Mouse (Mus musculus): ENCODE measurements at regions not wholly inside any gene's neighbourhood (a gene's known extent, or its start where the extent isn't known, plus 50 kb on each side); places are given as distances from the start of the nearest gene placed in this dataset.

DNA sequence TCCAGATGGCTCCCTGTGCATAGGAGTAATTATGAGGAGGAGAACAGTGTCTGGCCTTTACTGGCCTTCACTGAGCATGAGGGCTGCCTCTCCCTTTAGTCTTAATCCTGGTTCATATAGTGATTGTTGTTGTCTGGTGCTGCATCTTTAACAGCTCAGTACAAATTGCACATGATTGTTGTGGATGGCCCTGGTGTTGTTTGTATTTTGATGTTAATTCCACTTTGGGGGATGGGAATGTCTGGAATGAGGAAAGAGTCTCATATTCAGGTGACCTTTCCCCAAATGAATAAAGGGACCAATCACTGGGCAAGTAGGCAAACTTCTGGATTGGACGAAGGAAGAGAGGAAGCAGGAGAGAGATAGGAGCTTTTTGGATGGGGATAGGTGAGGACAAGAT, 246.0 kb upstream of the Pdcd1 start:
- Histone ChIP-seq H3K4me2 (ENCODE audit: low read depth, low read length) (no peak overlapping the region), H3K27ac (ENCODE audit: low read length) (no peak overlapping the region), H3K27me3 (ENCODE audit: control insufficient read depth, insufficient read depth, low read length) (no peaks in the 10 kb centered on the region), H3K4me1 (ENCODE audit: control insufficient read depth, insufficient read depth, low read length) (no peaks in the 10 kb centered on the region), H3K4me3 (ENCODE audit: low read length) (no peak overlapping the region), H3K9ac (ENCODE audit: low read length) (no peak overlapping the region), H3K36me3 (ENCODE audit: control insufficient read depth, insufficient read depth) (no peaks in the 10 kb centered on the region), H3K9me3 (replicated peaks; ENCODE audit: control insufficient read depth, low read length) (no peaks in the 10 kb centered on the region)
- ATAC-seq (replicated peaks; ENCODE audit: extremely low read depth, insufficient read depth, low FRiP score) = no peak
- WGBS = 75% methylated on average over 1 of the region's 1 CpGs

DNA sequence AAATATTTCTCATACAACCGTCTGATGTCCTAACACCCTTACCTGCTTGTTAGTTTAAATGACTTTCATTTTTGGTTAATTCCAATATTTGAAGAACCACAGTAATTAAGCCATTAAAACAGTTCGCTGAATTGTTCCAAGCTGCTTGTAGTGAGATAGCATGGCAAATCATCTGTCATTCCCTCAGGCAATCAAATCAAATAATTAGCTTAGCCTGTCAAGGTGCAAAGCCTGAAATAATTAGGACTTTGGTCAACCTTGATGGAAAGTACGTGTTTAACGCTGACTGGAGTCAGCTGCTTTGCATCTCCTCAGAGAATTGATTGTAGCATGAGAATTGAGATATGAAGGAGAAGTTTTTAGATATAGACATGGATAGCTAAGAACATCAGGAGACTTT, 220.2 kb upstream of the Pdcd1 start:
- no peak overlapping the region for H3K27ac ChIP-seq (ENCODE audit: low read length)
- H3K27me3 ChIP-seq (ENCODE audit: control insufficient read depth, insufficient read depth, low read length) = no peaks in the 10 kb centered on the region
- no peak overlapping the region for H3K4me3 ChIP-seq (ENCODE audit: low read length)
- H3K4me2 ChIP-seq (ENCODE audit: low read depth, low read length) = no peak overlapping the region
- 82% methylated on average over 4 of the region's 4 CpGs for WGBS
- H3K9ac ChIP-seq (ENCODE audit: low read length) = no peak overlapping the region
- ATAC-seq (replicated peaks; ENCODE audit: extremely low read depth, insufficient read depth, low FRiP score) = no peak
- H3K4me1 ChIP-seq (ENCODE audit: control insufficient read depth, insufficient read depth, low read length) = no peaks in the 10 kb centered on the region
- no peaks in the 10 kb centered on the region for H3K9me3 ChIP-seq (replicated peaks; ENCODE audit: control insufficient read depth, low read length)
- H3K36me3 ChIP-seq (ENCODE audit: control insufficient read depth, insufficient read depth) = no peaks in the 10 kb centered on the region

DNA sequence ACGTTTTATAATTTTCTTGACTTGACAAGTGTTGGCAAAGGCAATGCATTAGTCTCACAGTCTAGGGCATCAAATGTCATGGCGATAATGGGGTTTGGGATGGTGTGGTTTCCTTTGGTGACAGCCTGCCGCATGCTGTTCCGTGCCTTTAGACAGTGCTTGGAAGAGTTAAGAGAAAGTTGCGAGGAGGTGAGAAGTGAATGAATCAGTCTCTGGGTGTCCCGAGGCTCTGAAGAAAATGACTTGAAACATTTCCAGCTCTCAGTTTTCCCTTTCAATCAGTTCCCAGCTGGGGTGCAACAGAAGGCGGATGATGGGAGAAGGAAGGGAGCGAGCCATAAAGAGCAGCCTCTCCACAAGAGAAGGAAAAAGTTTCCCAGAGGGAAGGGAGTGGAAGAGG, 211.0 kb upstream of the Pdcd1 start:
- Histone ChIP-seq H3K36me3 (ENCODE audit: control insufficient read depth, insufficient read depth) (no peaks in the 10 kb centered on the region), H3K4me1 (ENCODE audit: control insufficient read depth, insufficient read depth, low read length) (no peaks in the 10 kb centered on the region), H3K27ac (ENCODE audit: low read length) (no peak overlapping the region), H3K9me3 (replicated peaks; ENCODE audit: control insufficient read depth, low read length) (no peaks in the 10 kb centered on the region), H3K4me2 (ENCODE audit: low read depth, low read length) (no peak overlapping the region), H3K9ac (ENCODE audit: low read length) (no peak overlapping the region), H3K4me3 (ENCODE audit: low read length) (no peak overlapping the region), H3K27me3 (ENCODE audit: control insufficient read depth, insufficient read depth, low read length) (no peaks in the 10 kb centered on the region)
- no peak for ATAC-seq (replicated peaks; ENCODE audit: extremely low read depth, insufficient read depth, low FRiP score)
- 60% methylated on average over 8 of the region's 8 CpGs for WGBS

DNA sequence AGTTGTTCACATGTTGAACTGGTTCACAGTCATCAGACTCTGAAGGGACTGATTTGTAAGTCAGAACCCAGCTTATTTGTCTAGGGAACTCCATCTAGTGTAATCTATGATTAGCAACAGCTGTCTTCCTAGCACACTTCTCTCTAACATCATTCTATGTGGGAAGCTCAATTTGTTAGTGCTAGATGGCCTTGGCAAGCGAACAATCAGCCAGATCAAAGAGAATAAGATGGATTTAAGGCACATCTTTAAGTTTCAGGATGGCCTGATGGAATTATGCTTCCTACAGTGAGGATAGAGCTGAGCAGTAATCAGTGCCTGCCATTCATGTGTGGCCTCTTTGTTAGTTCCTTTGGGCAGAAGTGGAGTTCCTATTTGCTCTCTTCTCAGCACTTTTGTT, 183.1 kb upstream of the Pdcd1 start:
- no peak for ATAC-seq (replicated peaks; ENCODE audit: extremely low read depth, insufficient read depth, low FRiP score)
- H3K27me3 ChIP-seq (ENCODE audit: control insufficient read depth, insufficient read depth, low read length) = no peaks in the 10 kb centered on the region
- no peak overlapping the region for H3K27ac ChIP-seq (ENCODE audit: low read length)
- no peak overlapping the region for H3K4me3 ChIP-seq (ENCODE audit: low read length)
- WGBS = 52% methylated on average over 1 of the region's 1 CpGs
- H3K9ac ChIP-seq (ENCODE audit: low read length) = no peak overlapping the region
- H3K4me2 ChIP-seq (ENCODE audit: low read depth, low read length) = no peak overlapping the region
- no peaks in the 10 kb centered on the region for H3K36me3 ChIP-seq (ENCODE audit: control insufficient read depth, insufficient read depth)
- no peaks in the 10 kb centered on the region for H3K4me1 ChIP-seq (ENCODE audit: control insufficient read depth, insufficient read depth, low read length)
- H3K9me3 ChIP-seq (replicated peaks; ENCODE audit: control insufficient read depth, low read length) = no peaks in the 10 kb centered on the region

DNA sequence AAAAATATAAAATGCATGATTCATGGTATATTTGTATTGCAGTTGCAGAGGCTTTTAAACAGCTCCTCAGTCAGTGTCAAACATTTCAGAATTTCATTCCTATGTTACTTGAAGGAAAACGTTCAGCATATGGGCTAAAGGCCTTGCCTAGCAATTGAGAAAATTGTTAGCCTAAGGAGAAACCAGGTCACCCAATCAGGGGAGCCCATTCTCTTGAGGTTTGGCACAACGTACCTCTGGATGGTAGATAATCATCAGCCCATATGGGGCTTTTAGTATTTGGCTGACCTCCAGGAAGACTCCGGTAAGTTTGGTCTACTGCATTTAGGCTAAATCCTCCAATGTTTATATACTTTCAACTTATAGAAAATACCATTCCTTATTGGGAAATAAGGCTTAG, 168.7 kb upstream of the Pdcd1 start:
- no peaks in the 10 kb centered on the region for H3K36me3 ChIP-seq (ENCODE audit: control insufficient read depth, insufficient read depth)
- H3K9me3 ChIP-seq (replicated peaks; ENCODE audit: control insufficient read depth, low read length) = no peaks in the 10 kb centered on the region
- no peak overlapping the region for H3K4me2 ChIP-seq (ENCODE audit: low read depth, low read length)
- H3K27ac ChIP-seq (ENCODE audit: low read length) = no peak overlapping the region
- no peak overlapping the region for H3K9ac ChIP-seq (ENCODE audit: low read length)
- no peak for ATAC-seq (replicated peaks; ENCODE audit: extremely low read depth, insufficient read depth, low FRiP score)
- no peaks in the 10 kb centered on the region for H3K4me1 ChIP-seq (ENCODE audit: control insufficient read depth, insufficient read depth, low read length)
- 47% methylated on average over 3 of the region's 3 CpGs for WGBS
- H3K4me3 ChIP-seq (ENCODE audit: low read length) = no peak overlapping the region
- H3K27me3 ChIP-seq (ENCODE audit: control insufficient read depth, insufficient read depth, low read length) = no peaks in the 10 kb centered on the region

DNA sequence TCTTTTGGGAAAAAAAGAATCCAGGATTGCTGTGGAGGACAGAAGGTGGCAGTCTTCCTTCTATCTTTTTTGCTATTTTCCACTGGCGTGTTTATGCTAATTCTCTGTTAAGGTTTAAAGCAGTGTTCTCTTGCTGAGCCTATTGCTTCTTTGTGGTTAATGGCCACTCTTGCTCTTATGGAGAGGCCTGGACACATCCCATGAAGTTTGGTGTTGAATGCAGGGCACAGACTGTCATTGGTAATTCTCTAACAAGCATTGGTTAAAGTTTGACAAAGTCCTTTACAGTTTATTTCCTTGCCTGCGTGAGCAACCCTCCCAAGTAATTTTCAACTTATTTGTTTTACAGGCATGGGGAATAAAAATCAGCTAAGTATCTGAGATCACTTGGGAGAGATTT, 165.1 kb upstream of the Pdcd1 start:
- Histone ChIP-seq H3K27me3 (ENCODE audit: control insufficient read depth, insufficient read depth, low read length) (no peaks in the 10 kb centered on the region), H3K9ac (ENCODE audit: low read length) (no peak overlapping the region), H3K27ac (ENCODE audit: low read length) (no peak overlapping the region), H3K4me3 (ENCODE audit: low read length) (no peak overlapping the region), H3K36me3 (ENCODE audit: control insufficient read depth, insufficient read depth) (no peaks in the 10 kb centered on the region), H3K4me1 (ENCODE audit: control insufficient read depth, insufficient read depth, low read length) (no peaks in the 10 kb centered on the region), H3K9me3 (replicated peaks; ENCODE audit: control insufficient read depth, low read length) (no peaks in the 10 kb centered on the region), H3K4me2 (ENCODE audit: low read depth, low read length) (no peak overlapping the region)
- WGBS = 65% methylated on average over 2 of the region's 2 CpGs
- ATAC-seq (replicated peaks; ENCODE audit: extremely low read depth, insufficient read depth, low FRiP score) = no peak

DNA sequence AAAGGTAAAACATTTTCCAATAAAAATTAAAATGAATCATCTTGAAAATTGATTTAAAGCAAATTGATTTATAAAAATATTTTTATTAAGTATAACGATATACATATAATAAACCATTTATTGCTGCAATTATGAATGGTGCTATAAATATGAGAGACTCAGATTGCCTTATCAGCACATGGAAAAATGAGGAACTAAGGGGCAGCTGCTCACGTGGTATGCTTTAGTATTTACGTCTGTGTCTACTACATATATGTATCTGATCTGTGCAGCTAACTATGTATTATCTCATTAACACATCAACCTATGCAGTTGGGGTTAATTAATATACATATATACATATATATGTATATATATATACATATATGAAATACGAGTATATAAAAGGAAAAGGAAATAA, 156.6 kb upstream of the Pdcd1 start:
- Histone ChIP-seq H3K36me3 (ENCODE audit: control insufficient read depth, insufficient read depth) (no peaks in the 10 kb centered on the region), H3K4me1 (ENCODE audit: control insufficient read depth, insufficient read depth, low read length) (no peaks in the 10 kb centered on the region), H3K9ac (ENCODE audit: low read length) (no peak overlapping the region), H3K27ac (ENCODE audit: low read length) (no peak overlapping the region), H3K9me3 (replicated peaks; ENCODE audit: control insufficient read depth, low read length) (no peaks in the 10 kb centered on the region), H3K4me2 (ENCODE audit: low read depth, low read length) (no peak overlapping the region), H3K4me3 (ENCODE audit: low read length) (no peak overlapping the region), H3K27me3 (ENCODE audit: control insufficient read depth, insufficient read depth, low read length) (no peaks in the 10 kb centered on the region)
- WGBS = 61% methylated on average over 4 of the region's 4 CpGs
- ATAC-seq (replicated peaks; ENCODE audit: extremely low read depth, insufficient read depth, low FRiP score) = no peak

DNA sequence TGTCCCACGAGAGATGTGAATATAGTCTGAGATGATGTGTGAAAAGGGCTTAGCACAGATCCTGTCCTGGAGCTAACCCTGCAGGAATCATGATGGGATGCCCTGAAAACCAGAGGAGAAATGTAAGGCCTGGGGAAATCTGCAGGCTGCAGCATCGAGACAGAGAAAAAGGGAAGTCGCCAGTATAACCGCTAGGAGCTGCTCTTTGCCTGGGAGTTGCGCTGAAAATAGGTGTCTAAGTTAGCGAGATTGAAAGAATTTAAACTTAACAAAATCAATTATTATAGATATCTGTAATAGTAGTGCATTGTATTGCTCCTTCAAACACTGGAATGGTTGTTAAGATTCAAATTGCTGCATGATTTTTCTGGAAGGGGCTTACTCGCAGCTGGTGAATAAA, 155.5 kb upstream of the Pdcd1 start:
- H3K27me3 ChIP-seq (ENCODE audit: control insufficient read depth, insufficient read depth, low read length) = no peaks in the 10 kb centered on the region
- H3K27ac ChIP-seq (ENCODE audit: low read length) = no peak overlapping the region
- H3K9ac ChIP-seq (ENCODE audit: low read length) = no peak overlapping the region
- no peak overlapping the region for H3K4me3 ChIP-seq (ENCODE audit: low read length)
- no peak for ATAC-seq (replicated peaks; ENCODE audit: extremely low read depth, insufficient read depth, low FRiP score)
- H3K36me3 ChIP-seq (ENCODE audit: control insufficient read depth, insufficient read depth) = no peaks in the 10 kb centered on the region
- H3K4me2 ChIP-seq (ENCODE audit: low read depth, low read length) = no peak overlapping the region
- WGBS = 73% methylated on average over 7 of the region's 7 CpGs
- no peaks in the 10 kb centered on the region for H3K9me3 ChIP-seq (replicated peaks; ENCODE audit: control insufficient read depth, low read length)
- H3K4me1 ChIP-seq (ENCODE audit: control insufficient read depth, insufficient read depth, low read length) = no peaks in the 10 kb centered on the region

DNA sequence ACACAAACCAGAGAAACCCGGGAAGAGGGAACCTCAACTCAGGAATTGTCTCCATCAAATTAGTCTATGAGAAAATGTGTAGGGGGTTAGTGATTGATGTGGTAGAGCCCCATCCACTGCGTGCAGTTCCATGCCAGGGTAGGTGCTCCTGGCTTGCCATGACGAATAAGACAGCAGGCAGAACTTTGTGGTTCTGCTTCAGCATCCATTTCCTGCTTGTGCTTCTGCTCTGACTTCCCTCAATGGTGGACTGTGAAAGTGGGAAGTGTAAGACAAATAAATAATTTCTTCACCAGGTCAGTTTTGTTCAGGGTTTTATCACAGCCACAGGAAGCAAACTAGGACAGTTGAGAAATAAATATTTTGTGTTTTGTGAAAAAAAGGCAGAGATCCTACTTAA, 150.9 kb upstream of the Pdcd1 start:
- 68% methylated on average over 3 of the region's 3 CpGs for WGBS

DNA sequence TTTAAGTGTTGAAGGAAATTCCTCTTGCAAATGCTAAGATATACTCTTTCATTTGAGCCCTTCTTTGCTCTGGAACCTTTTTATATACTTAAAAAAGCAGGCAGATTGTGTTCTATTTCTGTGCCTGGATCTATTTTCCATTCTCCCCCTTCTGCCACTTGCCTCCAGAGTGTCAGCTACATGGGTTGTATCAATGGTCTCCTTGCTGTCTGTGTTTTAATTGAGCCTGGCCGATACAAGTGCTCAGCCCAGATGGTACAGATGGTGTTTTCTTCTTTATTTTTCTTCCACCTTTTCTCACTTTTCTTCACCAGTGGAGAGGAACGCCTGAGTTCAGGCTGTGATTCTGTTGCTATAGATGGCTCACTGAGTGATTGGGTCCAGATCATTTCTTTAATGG, 131.5 kb upstream of the Pdcd1 start:
- 69% methylated on average over 2 of the region's 2 CpGs for WGBS

More for the DNA sequence above, 150.9 kb upstream of the Pdcd1 start:
- no peak overlapping the region for H3K9ac ChIP-seq (ENCODE audit: low read length)
- no peaks in the 10 kb centered on the region for H3K4me1 ChIP-seq (ENCODE audit: control insufficient read depth, insufficient read depth, low read length)
- no peaks in the 10 kb centered on the region for H3K27me3 ChIP-seq (ENCODE audit: control insufficient read depth, insufficient read depth, low read length)
- H3K27ac ChIP-seq (ENCODE audit: low read length) = no peak overlapping the region
- no peak overlapping the region for H3K4me2 ChIP-seq (ENCODE audit: low read depth, low read length)
- no peaks in the 10 kb centered on the region for H3K9me3 ChIP-seq (replicated peaks; ENCODE audit: control insufficient read depth, low read length)
- ATAC-seq (replicated peaks; ENCODE audit: extremely low read depth, insufficient read depth, low FRiP score) = no peak
- no peaks in the 10 kb centered on the region for H3K36me3 ChIP-seq (ENCODE audit: control insufficient read depth, insufficient read depth)
- no peak overlapping the region for H3K4me3 ChIP-seq (ENCODE audit: low read length)

More for the DNA sequence above, 131.5 kb upstream of the Pdcd1 start:
- no peaks in the 10 kb centered on the region for H3K36me3 ChIP-seq (ENCODE audit: control insufficient read depth, insufficient read depth)
- no peak overlapping the region for H3K4me2 ChIP-seq (ENCODE audit: low read depth, low read length)
- no peak overlapping the region for H3K9ac ChIP-seq (ENCODE audit: low read length)
- H3K27me3 ChIP-seq (ENCODE audit: control insufficient read depth, insufficient read depth, low read length) = no peaks in the 10 kb centered on the region
- no peaks in the 10 kb centered on the region for H3K4me1 ChIP-seq (ENCODE audit: control insufficient read depth, insufficient read depth, low read length)
- H3K27ac ChIP-seq (ENCODE audit: low read length) = no peak overlapping the region
- H3K9me3 ChIP-seq (replicated peaks; ENCODE audit: control insufficient read depth, low read length) = no peaks in the 10 kb centered on the region
- ATAC-seq (replicated peaks; ENCODE audit: extremely low read depth, insufficient read depth, low FRiP score) = no peak
- no peak overlapping the region for H3K4me3 ChIP-seq (ENCODE audit: low read length)
